Mouse (Mus musculus): ENCODE data around the gene Man2b1. TPM values are rescaled to one million over a fixed set of nuclear protein-coding genes. Genes with fewer than 3 reads are reported as not detected.
"Not testable (repeated sequence)": the region's sequence is repeated elsewhere in the genome, so short reads cannot be mapped to it uniquely, and the experiment has no call there.

Man2b1 gene
- polyA plus RNA-seq, 1 experiment from 2014 or later: 25.1 TPM

GRCm38 (mm10) chr8:85080214-85080531 is 2.9 kb upstream of the Man2b1 start:
- peak overlapping the region; percentile 62 for H3K4me3 ChIP-seq (ENCODE audit: low read depth, low read length)
- no peaks in the 10 kb centered on the region for H3K27me3 ChIP-seq (ENCODE audit: control insufficient read depth, insufficient read depth, low read length)
- H3K4me2 ChIP-seq: peak overlapping the region; percentile 96
- H3K36me3 ChIP-seq (ENCODE audit: control insufficient read depth, insufficient read depth, low read length): peaks cover 15% of the 10 kb centered on the region
- H3K9me3 ChIP-seq (replicated peaks; ENCODE audit: control insufficient read depth, low read length): no peaks in the 10 kb centered on the region
- H3K27ac ChIP-seq (ENCODE audit: low read depth, low read length): no peak overlapping the region
- H3K4me1 ChIP-seq (ENCODE audit: control insufficient read depth, insufficient read depth, low read length): peaks cover 21% of the 10 kb centered on the region
- WGBS (ENCODE audit: insufficient replicate concordance): 1% methylated on average over 25 of the region's 25 CpGs
- ATAC-seq (replicated peaks; ENCODE audit: insufficient number of reproducible peaks, low FRiP score, low TSS enrichment): no peak
- H3K9ac ChIP-seq (ENCODE audit: low read depth, low read length): peak overlapping the region; percentile 87

GRCm38 (mm10) chr8:85080532-85081215 is 2.4 kb upstream of the Man2b1 start, which contains the start of gene Wdr83os:
Gene Wdr83os (plus strand): TSS chr8:85080740.
- peak within 1 kb of the TSS; percentile 87 for H3K9ac ChIP-seq (ENCODE audit: low read depth, low read length)
- no peaks in the 10 kb centered on the region for H3K27me3 ChIP-seq (ENCODE audit: control insufficient read depth, insufficient read depth, low read length)
- under 1% methylated on average over 30 of the region's 30 CpGs for WGBS (ENCODE audit: insufficient replicate concordance)
- H3K27ac ChIP-seq (ENCODE audit: low read depth, low read length): no peak within 1 kb of the TSS
- H3K4me3 ChIP-seq (ENCODE audit: low read depth, low read length): peak within 1 kb of the TSS; percentile 62
- H3K4me1 ChIP-seq (ENCODE audit: control insufficient read depth, insufficient read depth, low read length): peaks cover 21% of the 10 kb centered on the region
- peaks cover 10% of the 10 kb centered on the region for H3K36me3 ChIP-seq (ENCODE audit: control insufficient read depth, insufficient read depth, low read length)
- H3K9me3 ChIP-seq (replicated peaks; ENCODE audit: control insufficient read depth, low read length): no peaks in the 10 kb centered on the region
- peak within 1 kb of the TSS; percentile 96 for H3K4me2 ChIP-seq
- no peak for ATAC-seq (replicated peaks; ENCODE audit: insufficient number of reproducible peaks, low FRiP score, low TSS enrichment)

- 2% methylated on average over 9 of the region's 9 CpGs for WGBS (ENCODE audit: insufficient replicate concordance)
Measured at GRCm38 (mm10) chr8:85081216-85081555, 1.9 kb upstream of the Man2b1 start, which contains the start of gene Wdr83. Gene Wdr83 (minus strand): TSS chr8:85081306.

DNA sequence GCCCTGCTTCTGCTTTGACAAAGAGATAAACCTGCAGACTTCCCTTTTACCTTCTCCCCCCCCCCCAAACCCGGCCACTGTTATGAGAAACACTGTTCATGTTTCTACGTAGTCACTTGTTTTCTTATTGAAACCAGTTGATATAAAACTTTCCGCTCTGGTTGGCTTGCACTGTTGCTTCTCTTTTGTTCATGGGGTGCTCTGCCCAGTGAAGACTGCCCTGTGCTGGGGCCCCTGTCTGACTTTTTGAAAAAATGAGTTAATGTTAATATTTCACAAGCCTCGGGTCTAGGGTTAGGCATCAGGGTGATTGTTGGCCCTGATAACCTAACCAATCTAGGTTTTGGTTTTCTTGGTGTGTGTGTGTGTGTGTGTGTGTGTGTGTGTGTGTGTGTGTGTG is 901 bp upstream of the Man2b1 start:
- not testable (repeated sequence) for H3K4me3 ChIP-seq (ENCODE audit: low read depth, low read length); H3K9me3 ChIP-seq (replicated peaks; ENCODE audit: control insufficient read depth, low read length); H3K27me3 ChIP-seq (ENCODE audit: control insufficient read depth, insufficient read depth, low read length); ATAC-seq (replicated peaks; ENCODE audit: insufficient number of reproducible peaks, low FRiP score, low TSS enrichment); H3K27ac ChIP-seq (ENCODE audit: low read depth, low read length); H3K36me3 ChIP-seq (ENCODE audit: control insufficient read depth, insufficient read depth, low read length); H3K4me2 ChIP-seq; H3K9ac ChIP-seq (ENCODE audit: low read depth, low read length)
- 80% methylated on average over 4 of the region's 4 CpGs for WGBS (ENCODE audit: insufficient replicate concordance)
- peaks cover 21% of the 10 kb centered on the region for H3K4me1 ChIP-seq (ENCODE audit: control insufficient read depth, insufficient read depth, low read length)

More at GRCm38 (mm10) chr8:85081216-85081555, 1.9 kb upstream of the Man2b1 start, which contains the start of gene Wdr83:
- peaks cover 21% of the 10 kb centered on the region for H3K4me1 ChIP-seq (ENCODE audit: control insufficient read depth, insufficient read depth, low read length)
- H3K9me3 ChIP-seq (replicated peaks; ENCODE audit: control insufficient read depth, low read length): no peaks in the 10 kb centered on the region
- ATAC-seq (replicated peaks; ENCODE audit: insufficient number of reproducible peaks, low FRiP score, low TSS enrichment): peak; percentile 77
- H3K4me2 ChIP-seq: peak within 1 kb of the TSS; percentile 96
- peak within 1 kb of the TSS; percentile 62 for H3K4me3 ChIP-seq (ENCODE audit: low read depth, low read length)
- H3K36me3 ChIP-seq (ENCODE audit: control insufficient read depth, insufficient read depth, low read length): peaks cover 7% of the 10 kb centered on the region
- H3K27ac ChIP-seq (ENCODE audit: low read depth, low read length): no peak within 1 kb of the TSS
- H3K27me3 ChIP-seq (ENCODE audit: control insufficient read depth, insufficient read depth, low read length): no peaks in the 10 kb centered on the region
- peak within 1 kb of the TSS; percentile 87 for H3K9ac ChIP-seq (ENCODE audit: low read depth, low read length)

DNA sequence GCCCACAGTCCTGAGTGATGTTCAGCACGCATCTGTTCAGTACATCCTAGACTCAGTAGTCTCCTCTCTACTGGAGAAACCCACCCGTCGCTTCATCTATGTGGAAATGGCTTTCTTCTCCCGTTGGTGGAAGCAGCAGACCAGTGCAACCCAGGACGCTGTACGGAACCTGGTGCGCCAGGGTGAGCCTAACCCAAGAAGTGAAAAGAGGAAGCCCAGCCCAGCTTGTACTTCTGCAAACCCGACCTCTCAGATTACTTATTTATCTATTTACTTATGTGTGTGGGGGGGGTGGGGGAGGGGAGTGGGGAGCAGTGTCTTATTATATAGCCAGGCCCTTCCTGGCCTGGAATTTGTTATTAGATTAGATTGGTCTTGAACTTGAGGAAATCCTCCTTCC is 1.6 kb downstream of the Man2b1 start:
- no peak for ATAC-seq (replicated peaks; ENCODE audit: insufficient number of reproducible peaks, low FRiP score, low TSS enrichment)
- Histone ChIP-seq H3K27ac (ENCODE audit: low read depth, low read length) (no peak overlapping the region), H3K4me3 (ENCODE audit: low read depth, low read length) (no peak overlapping the region), H3K9ac (ENCODE audit: low read depth, low read length) (no peak overlapping the region), H3K4me2 (no peak overlapping the region), H3K36me3 (ENCODE audit: control insufficient read depth, insufficient read depth, low read length) (no peaks in the 10 kb centered on the region), H3K27me3 (ENCODE audit: control insufficient read depth, insufficient read depth, low read length) (no peaks in the 10 kb centered on the region), H3K9me3 (replicated peaks; ENCODE audit: control insufficient read depth, low read length) (no peaks in the 10 kb centered on the region), H3K4me1 (ENCODE audit: control insufficient read depth, insufficient read depth, low read length) (peaks cover 18% of the 10 kb centered on the region)
- 79% methylated on average over 8 of the region's 8 CpGs for WGBS (ENCODE audit: insufficient replicate concordance)

DNA sequence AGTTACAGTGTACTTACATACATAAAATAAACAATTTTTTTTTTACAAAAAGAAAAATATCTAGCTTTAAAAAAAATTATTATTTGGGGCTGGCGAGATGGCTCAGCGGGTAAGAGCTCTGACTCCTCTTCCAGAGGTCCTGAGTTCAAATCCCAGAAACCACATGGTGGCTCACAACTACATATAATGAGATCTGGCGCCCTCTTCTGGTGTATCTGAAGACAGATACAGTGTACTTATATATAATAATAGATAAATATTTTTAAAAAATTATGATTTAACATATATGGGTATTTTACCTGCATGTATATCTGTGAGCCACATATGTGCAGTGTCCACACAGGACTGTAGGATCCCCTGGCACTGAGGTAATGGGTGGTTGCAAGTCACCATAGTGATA is 3.2 kb downstream of the Man2b1 start:
- Histone ChIP-seq H3K4me3 (ENCODE audit: low read depth, low read length) (no peak overlapping the region), H3K9ac (ENCODE audit: low read depth, low read length) (no peak overlapping the region), H3K4me2 (no peak overlapping the region), H3K27me3 (ENCODE audit: control insufficient read depth, insufficient read depth, low read length) (no peaks in the 10 kb centered on the region), H3K27ac (ENCODE audit: low read depth, low read length) (no peak overlapping the region), H3K4me1 (ENCODE audit: control insufficient read depth, insufficient read depth, low read length) (peaks cover 15% of the 10 kb centered on the region), H3K9me3 (replicated peaks; ENCODE audit: control insufficient read depth, low read length) (no peaks in the 10 kb centered on the region), H3K36me3 (ENCODE audit: control insufficient read depth, insufficient read depth, low read length) (no peaks in the 10 kb centered on the region)
- WGBS (ENCODE audit: insufficient replicate concordance): 73% methylated on average over 3 of the region's 3 CpGs
- no peak for ATAC-seq (replicated peaks; ENCODE audit: insufficient number of reproducible peaks, low FRiP score, low TSS enrichment)

GRCm38 (mm10) chr8:85088771-85089170 is 5.7 kb downstream of the Man2b1 start:
- Histone ChIP-seq H3K4me3 (ENCODE audit: low read depth, low read length) (no peak overlapping the region), H3K4me2 (no peak overlapping the region), H3K27ac (ENCODE audit: low read depth, low read length) (no peak overlapping the region), H3K9me3 (replicated peaks; ENCODE audit: control insufficient read depth, low read length) (no peaks in the 10 kb centered on the region), H3K4me1 (ENCODE audit: control insufficient read depth, insufficient read depth, low read length) (peaks cover 2% of the 10 kb centered on the region; the same call in 1 of the 2 replicates), H3K27me3 (ENCODE audit: control insufficient read depth, insufficient read depth, low read length) (no peaks in the 10 kb centered on the region), H3K9ac (ENCODE audit: low read depth, low read length) (no peak overlapping the region), H3K36me3 (ENCODE audit: control insufficient read depth, insufficient read depth, low read length) (no peaks in the 10 kb centered on the region)
- WGBS (ENCODE audit: insufficient replicate concordance): 77% methylated on average over 2 of the region's 2 CpGs
- no peak for ATAC-seq (replicated peaks; ENCODE audit: insufficient number of reproducible peaks, low FRiP score, low TSS enrichment)

- H3K9ac ChIP-seq (ENCODE audit: low read depth, low read length): no peak overlapping the region
- no peak for ATAC-seq (replicated peaks; ENCODE audit: insufficient number of reproducible peaks, low FRiP score, low TSS enrichment)
- 88% methylated on average over 11 of the region's 11 CpGs for WGBS (ENCODE audit: insufficient replicate concordance)
- no peak overlapping the region for H3K4me2 ChIP-seq
- H3K27me3 ChIP-seq (ENCODE audit: control insufficient read depth, insufficient read depth, low read length): no peaks in the 10 kb centered on the region
- no peaks in the 10 kb centered on the region for H3K4me1 ChIP-seq (ENCODE audit: control insufficient read depth, insufficient read depth, low read length)
- H3K4me3 ChIP-seq (ENCODE audit: low read depth, low read length): no peak overlapping the region
- no peak overlapping the region for H3K27ac ChIP-seq (ENCODE audit: low read depth, low read length)
- no peaks in the 10 kb centered on the region for H3K9me3 ChIP-seq (replicated peaks; ENCODE audit: control insufficient read depth, low read length)
- H3K36me3 ChIP-seq (ENCODE audit: control insufficient read depth, insufficient read depth, low read length): peaks cover 5% of the 10 kb centered on the region; the same call in 1 of the 2 replicates
Measured at GRCm38 (mm10) chr8:85090856-85091255, 7.8 kb downstream of the Man2b1 start.

- WGBS (ENCODE audit: insufficient replicate concordance): 23% methylated on average over 21 of the region's 21 CpGs
- H3K36me3 ChIP-seq (ENCODE audit: control insufficient read depth, insufficient read depth, low read length): peaks cover 5% of the 10 kb centered on the region; the same call in 1 of the 2 replicates
- H3K9me3 ChIP-seq (replicated peaks; ENCODE audit: control insufficient read depth, low read length): no peaks in the 10 kb centered on the region
- H3K4me3 ChIP-seq (ENCODE audit: low read depth, low read length): no peak overlapping the region
- no peak for ATAC-seq (replicated peaks; ENCODE audit: insufficient number of reproducible peaks, low FRiP score, low TSS enrichment)
- H3K27me3 ChIP-seq (ENCODE audit: control insufficient read depth, insufficient read depth, low read length): no peaks in the 10 kb centered on the region
- H3K4me1 ChIP-seq (ENCODE audit: control insufficient read depth, insufficient read depth, low read length): no peaks in the 10 kb centered on the region
- no peak overlapping the region for H3K9ac ChIP-seq (ENCODE audit: low read depth, low read length)
- no peak overlapping the region for H3K27ac ChIP-seq (ENCODE audit: low read depth, low read length)
- H3K4me2 ChIP-seq: no peak overlapping the region; the same call in 1 of the 2 replicates
Measured at GRCm38 (mm10) chr8:85091526-85092090, 8.5 kb downstream of the Man2b1 start.

Measured in heart, embryonic 11.5 days (tissue).